Mouse (Mus musculus): ENCODE data around the gene Npas2.

The Npas2 gene

DNA sequence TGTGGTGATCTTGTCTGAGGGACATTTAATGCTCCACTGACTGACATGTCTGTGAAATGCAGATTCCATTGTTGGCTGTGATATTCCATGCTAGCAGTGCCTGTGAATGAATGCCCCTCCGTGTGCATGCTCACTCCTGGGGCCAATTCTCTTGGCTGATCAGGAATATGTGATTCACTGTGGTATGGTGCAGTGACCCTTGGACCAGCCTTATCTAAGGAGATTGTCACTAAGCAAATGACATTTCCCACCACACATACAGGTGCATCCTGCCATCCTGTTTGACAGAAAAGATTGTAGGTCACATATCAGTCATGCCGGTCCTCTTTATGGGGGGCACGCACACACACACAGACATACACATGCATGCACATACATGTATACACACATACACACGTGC, 138.9 kb downstream of the Npas2 start:
- no peak for DNase-seq (ENCODE audit: low spot score in 2 of 2)

DNA sequence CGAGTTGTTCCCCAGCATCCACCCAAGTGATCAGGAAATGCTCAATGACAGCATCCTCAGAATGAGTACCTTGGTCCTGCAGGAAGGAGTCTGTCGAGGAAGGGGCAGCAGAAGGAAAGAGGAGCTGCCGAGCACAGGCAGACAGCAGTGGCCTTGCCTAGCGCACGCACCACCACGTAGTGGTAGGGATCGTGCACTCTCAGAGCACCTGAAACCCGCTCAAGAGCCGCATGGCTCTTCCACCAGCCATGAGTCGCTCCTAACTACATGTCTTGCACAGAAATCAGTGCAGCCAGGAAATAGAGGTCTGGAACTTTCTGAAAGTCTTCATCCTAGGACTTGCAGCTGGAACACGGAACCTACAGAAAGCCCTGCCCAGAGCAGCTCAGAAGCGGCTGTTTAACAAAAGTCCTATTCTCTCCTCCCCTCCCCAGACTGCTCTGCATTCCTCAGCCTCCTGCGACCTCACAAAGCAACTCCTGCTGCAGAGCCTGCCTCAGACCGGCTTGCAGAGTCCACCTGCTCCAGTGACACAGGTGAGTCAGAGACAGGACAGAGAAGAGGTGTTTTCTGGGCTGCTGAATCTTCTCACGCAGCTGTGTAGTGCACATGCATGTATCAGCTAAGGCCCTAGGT, 142.1 kb downstream of the Npas2 start:
- DNase-seq (ENCODE audit: low spot score in 2 of 2): no peak

DNA sequence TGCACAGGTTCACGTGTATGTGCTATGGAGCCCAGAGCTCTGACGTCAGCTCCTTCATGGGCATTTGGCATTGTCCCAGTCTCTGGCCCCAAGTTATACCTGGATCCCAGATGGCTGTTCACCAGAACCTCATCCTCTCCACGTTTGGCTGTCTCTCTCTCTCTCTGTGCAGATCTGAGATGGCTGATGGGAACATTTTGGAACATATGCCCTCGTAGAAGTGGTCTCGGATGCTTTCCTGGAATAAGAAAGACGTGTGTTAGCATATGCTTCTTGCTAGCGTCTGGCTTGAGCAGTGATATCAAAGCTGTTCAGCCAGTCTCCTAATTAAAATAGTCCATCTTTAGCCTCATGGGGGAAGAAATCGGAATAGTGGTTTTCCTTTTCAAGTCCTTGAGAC, 143.3 kb downstream of the Npas2 start:
- no peak for DNase-seq (ENCODE audit: low spot score in 2 of 2)

DNA sequence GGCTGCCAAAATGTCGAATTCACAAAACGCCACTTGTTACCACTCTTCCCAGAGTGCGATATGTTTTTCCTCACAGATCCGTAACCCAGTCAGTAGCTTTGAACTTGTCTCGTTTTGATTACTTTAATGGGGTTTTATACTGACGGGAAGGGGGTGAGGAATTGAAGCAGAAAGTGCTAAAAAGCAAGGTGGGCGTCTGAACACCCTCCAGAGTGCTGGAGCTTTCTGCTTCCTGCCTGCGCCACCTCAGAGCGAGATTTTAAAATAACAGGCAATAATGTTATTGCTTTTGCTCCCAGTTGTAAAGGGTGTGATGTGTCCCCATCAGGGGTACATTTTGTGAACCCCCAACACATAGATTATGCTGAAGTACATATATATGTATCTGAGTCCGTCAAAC, 145.3 kb downstream of the Npas2 start:
- DNase-seq (ENCODE audit: low spot score in 2 of 2): no peak

DNA sequence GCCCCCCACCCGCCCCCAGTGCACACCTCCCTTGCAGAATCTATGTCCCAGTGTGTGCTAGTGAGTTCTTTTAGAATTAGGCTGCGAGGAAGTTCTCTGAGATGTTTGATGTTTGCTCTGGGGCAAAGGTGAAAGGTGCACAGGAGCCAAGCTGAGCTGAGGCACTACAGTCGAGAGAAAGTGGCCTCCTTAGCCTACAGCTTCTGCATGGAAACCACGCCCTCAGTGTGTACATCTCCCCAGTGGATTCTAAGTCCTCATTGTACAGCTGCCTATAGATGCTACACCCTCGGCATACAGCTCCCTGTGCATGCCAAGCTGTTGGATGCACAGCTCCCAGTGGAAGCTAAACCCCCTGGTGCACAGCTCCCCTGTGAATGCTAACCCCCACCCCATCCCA, 145.9 kb downstream of the Npas2 start:
- DNase-seq (ENCODE audit: low spot score in 2 of 2): no peak

DNA sequence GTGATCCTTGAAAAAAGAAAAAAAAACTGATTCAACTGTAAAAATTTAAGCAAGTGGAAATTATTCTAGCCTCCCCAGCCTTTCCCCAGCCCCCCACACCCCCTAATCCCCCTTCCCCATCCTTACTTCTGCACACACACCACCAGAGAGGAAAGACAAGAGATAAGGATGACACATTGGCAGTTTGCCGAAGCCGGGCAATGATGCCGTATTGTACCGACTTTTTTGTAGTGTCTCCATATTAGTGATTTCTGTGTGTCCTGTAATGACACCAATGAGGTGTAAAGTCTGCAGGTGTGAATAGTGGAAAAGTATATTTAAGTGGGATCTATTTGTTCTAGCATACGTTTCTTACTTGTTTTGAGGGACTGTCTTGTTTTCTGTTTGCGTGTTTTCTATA, 146.6 kb downstream of the Npas2 start:
- no peak for DNase-seq (ENCODE audit: low spot score in 2 of 2)

DNA sequence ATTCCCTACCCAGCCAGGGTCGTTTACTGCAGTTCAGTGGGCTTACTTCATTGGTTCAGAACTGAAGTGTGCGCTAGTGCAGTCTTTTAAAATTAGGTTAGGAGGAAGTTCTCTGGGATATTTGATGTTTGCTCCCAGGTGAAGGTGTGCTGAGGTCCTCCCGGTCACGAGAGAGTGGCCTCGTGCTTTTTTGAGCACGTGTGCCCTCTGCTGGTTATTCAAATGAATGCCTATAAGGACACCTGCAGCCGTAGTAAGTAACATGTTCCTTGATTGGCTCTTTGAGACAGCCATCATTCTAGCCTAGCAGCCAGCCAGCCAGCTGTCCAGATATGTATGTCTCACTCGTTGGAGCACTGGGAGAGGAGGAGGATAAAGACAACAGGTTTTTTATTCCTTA, 147.1 kb downstream of the Npas2 start:
- no peak for DNase-seq (ENCODE audit: low spot score in 2 of 2)

DNA sequence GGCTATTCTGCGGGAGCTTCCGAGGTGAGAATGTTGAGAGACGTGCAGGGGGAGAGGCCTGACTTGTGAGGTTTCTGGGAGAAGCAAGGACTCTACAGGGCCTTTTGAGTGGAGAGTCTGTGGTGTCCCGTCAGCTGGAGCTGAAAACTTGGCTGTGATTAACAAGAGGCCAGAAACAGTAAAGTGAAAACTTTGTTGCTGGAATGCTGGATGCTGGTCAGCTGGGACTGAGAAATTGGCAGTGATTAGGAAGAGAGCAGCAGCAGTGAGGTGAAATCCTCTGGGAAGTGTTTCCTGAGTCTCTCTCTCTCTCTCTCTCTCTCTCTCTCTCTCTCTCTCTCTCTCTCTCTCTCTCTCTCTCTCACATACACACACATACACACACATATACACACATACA, 148.3 kb downstream of the Npas2 start:
- no peak for DNase-seq (ENCODE audit: low spot score in 2 of 2)

DNA sequence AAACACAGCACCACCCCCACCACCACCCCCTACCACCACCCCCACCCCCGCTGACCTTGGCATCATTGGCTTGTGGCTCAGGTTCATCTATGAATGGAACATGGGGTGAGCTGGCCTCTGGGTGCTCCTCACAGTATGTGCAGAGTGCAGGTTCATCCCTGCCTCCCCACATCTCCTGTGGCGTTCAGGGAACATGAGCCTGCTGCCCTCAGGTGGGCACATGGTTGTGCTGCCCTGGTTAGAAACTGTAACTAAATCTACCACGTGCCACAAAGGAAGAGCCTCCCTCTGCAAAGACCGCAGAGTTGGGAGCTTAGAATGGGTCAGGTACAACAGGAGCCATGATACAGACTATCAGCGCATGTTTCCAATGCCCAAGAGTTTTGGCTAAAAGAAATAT, 149.7 kb downstream of the Npas2 start:
- no peak for DNase-seq (ENCODE audit: low spot score in 2 of 2)

DNA sequence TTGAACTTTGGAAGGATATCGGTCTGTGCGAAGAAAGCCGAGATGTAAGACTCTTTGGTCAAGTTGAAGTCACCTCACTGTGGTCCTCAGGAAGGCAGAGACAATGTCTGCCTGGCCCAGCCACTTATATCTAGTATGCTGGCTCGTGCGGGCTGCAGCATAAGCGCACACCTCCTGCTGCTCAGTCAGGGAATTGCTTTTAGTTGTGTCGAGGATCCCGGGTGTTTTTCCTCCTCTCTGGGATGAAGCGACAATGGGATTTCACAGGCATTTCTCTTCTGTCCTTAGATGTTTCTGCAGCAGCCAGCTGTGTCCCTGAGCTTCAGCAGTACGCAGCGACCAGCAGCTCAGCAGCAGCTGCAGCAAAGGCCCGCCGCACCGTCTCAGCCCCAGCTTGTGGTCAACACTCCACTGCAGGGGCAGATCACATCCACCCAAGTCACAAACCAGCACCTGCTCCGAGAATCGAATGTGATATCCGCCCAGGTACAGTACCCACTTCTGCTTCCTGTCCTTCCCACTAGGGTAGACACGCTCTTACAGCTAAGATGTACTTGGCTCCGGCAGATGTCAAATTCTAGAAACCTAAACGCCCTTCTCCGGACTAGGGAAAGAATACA, 151.6 kb downstream of the Npas2 start:
- DNase-seq (ENCODE audit: low spot score in 2 of 2): no peak

DNA sequence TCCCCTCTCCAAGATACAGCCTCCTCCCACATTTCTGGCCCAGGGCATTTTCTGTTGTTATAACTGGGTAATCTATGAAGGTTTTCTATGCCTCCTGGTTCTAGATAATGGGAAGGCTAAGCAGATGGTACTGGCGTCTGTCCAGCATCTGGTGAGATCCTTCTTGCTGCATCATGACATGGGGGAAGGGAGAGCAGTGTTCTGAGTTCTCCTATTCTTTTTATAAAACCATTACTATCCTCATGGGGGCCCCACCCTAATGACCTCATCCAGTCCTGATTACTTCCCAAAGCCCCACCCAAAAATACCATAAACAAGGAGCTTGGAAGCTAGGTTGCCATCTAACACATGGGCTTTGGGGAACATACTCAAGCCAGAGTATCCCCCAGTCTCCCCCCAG, 155.5 kb downstream of the Npas2 start:
- no peak for DNase-seq (ENCODE audit: low spot score in 2 of 2)

DNA sequence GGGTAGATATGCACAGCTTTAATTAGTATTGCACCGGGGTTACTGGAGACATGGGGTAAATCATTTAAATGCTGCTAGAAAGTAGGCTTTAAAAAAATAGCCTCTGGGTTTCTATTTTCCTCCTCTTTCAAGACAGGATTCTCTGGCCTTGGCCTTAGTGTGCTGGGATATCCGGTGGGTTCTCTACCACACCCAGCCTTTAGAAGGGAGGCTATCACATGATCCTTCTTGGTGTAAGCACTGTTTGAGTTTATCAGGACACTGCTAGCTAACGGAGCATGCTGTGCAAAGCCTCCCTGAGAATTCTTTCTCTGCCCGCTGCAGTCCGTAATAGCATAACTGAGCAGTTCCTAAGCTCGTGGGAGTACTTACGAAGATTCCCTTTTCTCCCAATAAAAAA, 155.9 kb downstream of the Npas2 start:
- DNase-seq (ENCODE audit: low spot score in 2 of 2): no peak

DNA sequence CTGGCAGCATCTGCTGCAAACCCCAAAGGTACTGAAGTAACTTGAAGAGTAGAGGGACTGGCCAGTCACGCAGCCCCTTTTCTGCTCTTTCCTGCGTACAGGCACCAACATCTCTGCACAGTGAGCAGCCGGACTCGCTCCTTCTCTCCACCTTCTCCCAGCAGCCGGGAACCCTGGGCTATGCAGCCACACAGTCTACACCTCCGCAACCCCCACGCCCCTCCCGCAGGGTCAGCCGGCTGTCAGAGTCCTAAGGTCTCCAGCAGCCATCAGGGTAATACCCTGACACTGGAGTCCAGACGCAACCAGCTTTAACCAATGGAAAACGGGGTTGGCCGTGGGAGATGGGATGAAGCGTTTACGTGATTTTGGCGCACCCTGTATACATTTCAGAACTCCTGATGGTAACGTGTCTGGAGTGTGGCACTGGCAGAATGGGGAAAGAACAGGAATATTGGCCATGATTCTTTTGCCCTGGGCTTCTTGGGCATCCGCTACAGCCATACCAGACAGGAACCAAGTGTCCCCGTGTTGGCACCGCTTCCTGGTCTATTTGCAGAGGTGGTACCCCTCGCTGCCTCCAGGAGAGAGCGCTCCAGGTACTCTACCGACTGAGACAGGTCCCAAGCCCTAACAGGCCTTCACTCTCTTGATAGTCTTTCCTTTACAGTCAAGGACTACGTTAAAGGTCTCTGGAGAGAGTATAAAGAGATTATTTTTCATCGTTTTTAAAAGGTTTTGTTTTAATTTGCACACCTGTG, 168.4 kb downstream of the Npas2 start:
- DNase-seq (ENCODE audit: low spot score in 2 of 2): no peak

DNA sequence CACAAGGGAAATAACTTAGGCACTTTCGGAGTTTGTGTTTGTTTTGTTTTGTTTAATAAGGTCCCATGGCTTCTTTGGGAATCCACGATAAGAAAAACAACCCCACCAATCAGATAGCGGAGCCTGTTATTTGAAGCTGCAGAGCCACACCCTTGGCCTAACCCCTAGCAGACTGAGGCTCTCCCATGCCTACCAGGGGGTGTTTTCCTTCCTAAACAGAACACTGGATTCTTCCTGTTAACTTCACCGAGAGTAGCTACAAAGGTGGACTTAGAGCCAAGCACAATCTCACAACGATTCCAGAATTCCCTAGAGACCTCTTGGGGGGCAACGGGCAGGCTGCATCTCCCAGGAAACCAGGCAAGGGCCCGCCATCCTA, 169.0 kb downstream of the Npas2 start:
- DNase-seq (ENCODE audit: low spot score in 2 of 2): no peak

DNA sequence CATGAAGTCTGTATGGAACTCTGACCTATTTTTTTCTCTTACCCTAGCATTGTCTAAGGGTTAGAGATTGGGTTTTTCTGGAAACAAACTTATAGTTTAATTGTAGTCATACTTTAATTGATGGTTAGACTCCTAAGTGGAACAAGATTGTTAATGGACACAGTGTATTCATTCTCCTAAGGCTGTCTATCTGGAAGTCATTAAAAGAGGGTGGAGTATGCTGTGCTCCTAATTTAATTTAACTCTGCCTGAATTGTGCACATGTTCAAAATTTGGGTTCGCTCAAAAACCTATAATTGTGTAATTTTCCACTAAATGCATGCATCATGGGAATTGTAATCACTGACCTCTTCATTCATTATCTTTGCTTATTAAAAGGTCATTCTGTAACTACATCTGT, 172.0 kb downstream of the Npas2 start:
- DNase-seq (ENCODE audit: low spot score in 2 of 2): no peak

DNA sequence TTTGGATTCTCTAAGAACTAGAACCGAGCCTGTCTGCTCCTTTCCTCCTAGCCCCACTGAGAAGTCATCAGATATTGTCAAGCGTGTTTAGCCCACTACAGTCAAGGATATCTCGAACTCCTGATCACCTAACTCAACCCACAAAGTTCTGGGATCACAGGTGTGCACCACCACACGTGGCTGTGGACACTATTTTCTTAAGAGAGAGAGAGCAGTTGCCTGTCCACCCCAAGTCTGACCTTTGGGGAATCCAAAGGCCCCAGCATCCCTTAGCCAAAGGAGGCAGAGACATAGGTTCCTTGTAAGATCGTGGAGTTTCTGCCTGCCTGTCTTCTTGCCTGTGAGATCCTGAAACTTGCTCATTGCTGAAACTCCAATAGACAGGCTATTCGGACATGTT, 173.5 kb downstream of the Npas2 start:
- no peak for DNase-seq (ENCODE audit: low spot score in 2 of 2)

DNA sequence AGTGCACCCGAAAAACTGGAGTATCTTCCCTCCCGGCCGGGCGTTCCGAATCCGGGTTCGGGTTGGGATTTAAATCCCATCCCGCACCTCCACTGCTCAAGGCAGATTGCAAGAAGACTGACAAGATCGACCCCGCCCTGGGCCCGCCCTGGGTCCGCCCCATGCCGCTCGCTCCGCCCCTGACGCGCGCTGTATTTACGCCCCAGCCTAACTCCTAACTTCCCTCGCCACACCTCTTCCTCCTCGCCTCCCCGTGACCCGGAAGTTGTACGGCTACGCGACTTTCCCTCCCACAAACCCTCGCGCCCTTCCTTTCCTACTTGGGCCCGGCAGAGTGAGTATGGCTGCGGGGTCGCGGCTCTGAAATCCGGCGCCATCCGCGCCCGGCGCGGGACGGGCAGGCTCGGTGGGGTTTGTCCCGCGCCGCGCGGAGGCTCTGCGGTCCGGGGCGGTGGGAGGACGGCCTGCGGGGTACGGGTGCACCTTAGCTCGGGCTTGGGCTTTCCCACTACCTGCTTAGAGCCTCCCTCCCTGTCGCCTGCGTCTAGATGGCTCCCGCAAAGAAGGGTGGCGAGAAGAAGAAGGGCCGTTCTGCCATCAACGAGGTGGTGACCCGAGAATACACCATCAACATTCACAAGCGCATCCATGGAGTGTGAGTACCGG, 174.2 kb downstream of the Npas2 start, which contains the start of gene Rpl31:
Gene Rpl31, plus strand, starts transcription at position 242 of the 666 bp plus-strand sequence.
- DNase-seq (ENCODE audit: low spot score in 2 of 2): peak; percentile 97

DNA sequence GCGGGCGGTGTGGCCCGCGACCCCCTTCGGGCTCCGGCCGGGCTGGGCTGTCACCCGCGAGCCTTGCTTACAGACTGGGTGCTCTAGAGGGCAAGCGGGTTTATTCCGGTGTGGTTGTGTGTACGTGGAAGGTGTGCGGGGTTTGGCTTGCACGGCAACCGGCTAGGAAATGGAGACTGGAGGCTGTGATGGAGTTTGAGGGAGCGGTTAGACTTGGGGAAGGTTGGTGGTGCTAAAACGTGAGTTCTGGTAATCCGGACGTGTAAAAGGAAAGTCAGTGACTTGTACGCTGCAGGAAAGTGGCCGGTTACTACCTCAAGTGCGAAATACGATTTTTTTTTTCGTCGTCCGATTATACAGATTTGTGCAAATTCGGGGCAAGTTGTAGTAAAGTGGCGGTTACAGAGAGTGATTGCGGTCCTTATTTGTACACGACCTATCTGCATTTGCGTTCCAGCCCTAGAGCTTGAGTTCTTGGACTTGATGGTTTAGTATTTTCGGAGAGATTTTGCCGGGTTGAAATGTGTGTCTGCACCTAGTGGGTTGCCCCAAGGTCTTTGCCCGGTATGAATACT, 174.8 kb downstream of the Npas2 start:
- no peak for DNase-seq (ENCODE audit: low spot score in 2 of 2)

DNA sequence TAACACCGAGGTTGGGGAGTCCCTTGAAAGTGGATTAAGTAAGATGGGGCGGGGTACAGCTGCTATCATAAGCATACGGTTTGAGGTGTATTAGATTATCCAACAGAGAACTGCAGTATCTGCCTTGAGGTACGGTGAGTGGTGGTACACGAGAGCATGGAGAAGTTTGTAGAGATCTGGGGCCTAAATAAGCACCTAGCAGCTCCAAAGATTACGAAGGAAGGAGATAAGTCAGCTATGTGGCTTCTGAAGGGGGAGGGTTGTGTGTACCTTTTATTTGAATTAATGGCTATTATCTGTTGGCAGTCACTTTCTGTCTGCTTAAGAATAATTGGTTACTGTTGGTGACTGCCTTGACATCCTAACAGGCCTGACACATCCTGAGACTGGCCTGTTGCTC, 176.9 kb downstream of the Npas2 start:
- no peak for DNase-seq (ENCODE audit: low spot score in 2 of 2)

DNA sequence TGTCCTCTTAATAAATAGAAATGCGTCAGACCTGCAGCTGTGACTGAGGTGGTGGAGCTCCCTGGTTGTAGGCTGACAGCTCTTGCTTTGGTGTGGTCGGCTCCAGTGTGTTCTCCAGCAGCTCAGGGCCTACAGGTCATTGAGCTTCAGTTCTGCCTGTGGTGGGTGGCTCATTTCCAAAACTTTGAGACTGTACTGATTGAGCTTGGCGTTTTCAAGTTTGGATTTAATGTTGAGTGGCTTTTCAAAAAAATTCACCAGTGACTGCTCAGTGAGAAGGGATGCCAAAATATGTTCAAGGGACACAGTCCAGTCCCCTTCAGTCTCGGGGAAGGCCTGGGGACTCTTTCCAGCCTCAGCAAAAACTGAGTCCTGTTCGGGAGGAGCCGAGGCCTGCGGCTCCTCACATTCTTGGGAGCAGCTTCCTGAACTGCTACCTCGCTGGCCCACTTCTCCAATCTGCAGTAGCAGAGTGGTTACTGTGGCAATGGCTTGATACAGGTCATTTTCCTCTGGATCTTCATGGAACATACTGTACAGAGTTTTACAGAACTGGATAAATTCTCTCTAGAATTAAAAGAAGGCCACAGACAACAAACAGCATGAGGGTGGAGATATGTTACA, 178.8 kb downstream of the Npas2 start:
- no peak for DNase-seq (ENCODE audit: low spot score in 2 of 2)

DNA sequence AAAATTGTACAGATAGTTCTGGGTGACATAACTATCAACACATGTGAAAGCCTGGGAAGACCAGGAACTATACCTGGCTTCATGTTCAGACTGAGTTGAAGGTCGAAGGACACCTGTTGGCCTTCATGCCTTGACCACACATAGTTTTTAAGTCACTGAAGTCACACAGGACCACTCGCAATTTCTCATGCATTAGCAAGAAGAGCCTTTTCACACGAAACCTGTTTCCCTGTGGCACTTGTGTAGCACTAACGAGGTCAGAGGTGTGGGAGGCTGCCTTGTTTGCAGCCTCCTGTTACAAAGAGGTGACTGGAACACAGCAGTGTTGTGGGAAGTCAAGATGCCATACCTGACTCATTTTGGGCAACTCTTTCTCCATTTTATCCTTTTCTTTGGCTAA, 179.8 kb downstream of the Npas2 start:
- no peak for DNase-seq (ENCODE audit: low spot score in 2 of 2)

DNA sequence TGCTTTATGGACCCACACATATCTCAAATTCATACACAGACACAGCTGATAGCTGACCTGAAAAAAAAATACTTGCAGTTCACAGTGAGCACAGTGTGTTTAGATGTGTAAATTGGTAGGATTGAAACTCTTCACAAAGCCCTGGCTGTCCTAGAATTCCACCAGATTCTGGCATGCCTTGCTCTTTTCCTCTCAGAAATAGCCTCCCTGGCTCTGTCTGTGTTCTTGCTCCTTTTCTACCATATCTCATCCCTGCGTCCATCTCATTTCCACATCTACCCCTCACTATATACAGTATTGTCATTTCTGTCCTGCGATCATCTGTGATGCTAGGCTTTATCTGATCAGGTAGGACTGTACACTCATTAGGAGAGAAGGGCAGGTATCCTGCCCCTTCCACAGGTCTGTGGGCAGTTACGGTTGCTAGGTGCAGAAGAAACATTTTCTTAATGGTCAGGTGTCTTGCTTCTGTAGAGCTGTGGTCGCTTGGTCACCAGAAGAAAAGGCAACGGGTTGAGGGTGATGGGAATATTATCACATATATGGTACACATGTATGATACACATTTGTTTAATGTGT, 180.8 kb downstream of the Npas2 start:
- DNase-seq (ENCODE audit: low spot score in 2 of 2): no peak
